Mouse (Mus musculus): ENCODE data around the gene Cbr2. TPM values are rescaled to one million over a fixed set of nuclear protein-coding genes. Genes with fewer than 3 reads are reported as not detected.
A peak's percentile ranks its signal among the peaks of the same experiment; 100 is the strongest.

The Cbr2 gene
- total RNA-seq, 4 experiments from 2014 or later: 9.3 to 24.0 (median 12.9) TPM

- DNase-seq (ENCODE audit: low spot score): no peak
Observed at GRCm38 (mm10) chr11:120711980-120712604, 19.8 kb downstream of the Cbr2 start.

- no peak for DNase-seq (ENCODE audit: low spot score)
Observed at GRCm38 (mm10) chr11:120710672-120711071, 21.2 kb downstream of the Cbr2 start.

GRCm38 (mm10) chr11:120709551-120709950, 22.4 kb downstream of the Cbr2 start:
- no peak for DNase-seq (ENCODE audit: low spot score)

GRCm38 (mm10) chr11:120707969-120708368, 23.9 kb downstream of the Cbr2 start:
- no peak for DNase-seq (ENCODE audit: low spot score)

- no peak for DNase-seq (ENCODE audit: low spot score)
Observed at GRCm38 (mm10) chr11:120707225-120707624, 24.7 kb downstream of the Cbr2 start.

- no peak for DNase-seq (ENCODE audit: low spot score)
Observed at GRCm38 (mm10) chr11:120706120-120706519, 25.8 kb downstream of the Cbr2 start.

GRCm38 (mm10) chr11:120704486-120705325, 27.2 kb downstream of the Cbr2 start:
- no peak for DNase-seq (ENCODE audit: low spot score)

GRCm38 (mm10) chr11:120703696-120704454, 28.0 kb downstream of the Cbr2 start:
- no peak for DNase-seq (ENCODE audit: low spot score)

- peak; percentile 66 for DNase-seq (ENCODE audit: low spot score)
Observed at GRCm38 (mm10) chr11:120697741-120698140, 34.2 kb downstream of the Cbr2 start.

GRCm38 (mm10) chr11:120696568-120696967, 35.3 kb downstream of the Cbr2 start:
- DNase-seq (ENCODE audit: low spot score): no peak

GRCm38 (mm10) chr11:120695641-120696040, 36.3 kb downstream of the Cbr2 start:
- no peak for DNase-seq (ENCODE audit: low spot score)

GRCm38 (mm10) chr11:120695184-120695583, 36.7 kb downstream of the Cbr2 start:
- no peak for DNase-seq (ENCODE audit: low spot score)

- no peak for DNase-seq (ENCODE audit: low spot score)
Observed at GRCm38 (mm10) chr11:120693461-120693860, 38.5 kb downstream of the Cbr2 start.

- DNase-seq (ENCODE audit: low spot score): no peak
Observed at GRCm38 (mm10) chr11:120692471-120693011, 39.4 kb downstream of the Cbr2 start.

GRCm38 (mm10) chr11:120689365-120689764, 42.5 kb downstream of the Cbr2 start:
- no peak for DNase-seq (ENCODE audit: low spot score)

- DNase-seq (ENCODE audit: low spot score): no peak
Observed at GRCm38 (mm10) chr11:120686650-120687272, 45.2 kb downstream of the Cbr2 start.

- DNase-seq (ENCODE audit: low spot score): no peak
Observed at GRCm38 (mm10) chr11:120684660-120685059, 47.3 kb downstream of the Cbr2 start.

- DNase-seq (ENCODE audit: low spot score): no peak
Observed at GRCm38 (mm10) chr11:120684086-120684485, 47.8 kb downstream of the Cbr2 start.

GRCm38 (mm10) chr11:120683536-120683935, 48.4 kb downstream of the Cbr2 start:
- DNase-seq (ENCODE audit: low spot score): no peak

GRCm38 (mm10) chr11:120682683-120683082, 49.2 kb downstream of the Cbr2 start:
- DNase-seq (ENCODE audit: low spot score): no peak

GRCm38 (mm10) chr11:120679909-120680308, 52.0 kb downstream of the Cbr2 start:
- DNase-seq (ENCODE audit: low spot score): no peak

Data from heart, adult 8-10 months (tissue).